In the genomic region with DNA sequence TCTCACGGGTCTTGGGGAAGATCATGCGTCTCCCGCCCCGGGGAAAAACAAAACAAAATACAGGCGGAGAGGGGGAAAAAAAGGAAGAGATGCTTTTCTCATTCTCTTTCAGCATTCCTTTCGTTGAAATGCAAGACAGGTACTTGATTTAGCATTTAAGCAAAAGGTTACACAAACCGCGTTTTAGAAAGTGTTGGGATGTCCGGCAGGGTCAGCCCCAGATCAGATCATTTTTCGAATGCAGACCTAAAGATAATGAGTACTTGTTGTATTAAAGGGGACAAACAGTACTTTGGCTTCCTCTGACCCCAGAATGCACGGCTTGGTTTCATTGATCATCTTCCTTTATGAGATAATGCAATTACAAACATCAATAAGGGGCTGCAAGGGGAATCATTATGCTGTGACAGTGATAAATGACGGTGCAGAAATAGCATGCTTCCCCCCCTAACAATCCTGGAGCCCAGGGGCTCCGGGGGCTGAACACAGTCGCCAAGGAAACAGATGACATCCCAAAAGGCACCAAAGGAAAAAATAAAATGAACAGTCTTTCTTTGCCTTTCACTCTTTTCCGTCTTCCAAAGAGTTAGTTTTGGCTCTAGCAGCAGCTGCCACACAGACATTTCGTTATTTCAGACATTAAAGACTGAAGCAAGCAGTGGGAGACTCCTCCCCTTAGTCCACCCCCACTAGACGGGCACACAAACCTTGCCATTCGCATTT, we compare ENCODE assay signal across 8 mouse cellular contexts.
A peak's percentile ranks its signal among the peaks of the same experiment; 100 is the strongest.
DNase-seq lines count a peak whose midpoint lies in the region; ATAC-seq lines count a peak whose summit lies in the region.

No protein-coding gene starts in this region.

- H3K4me2 ChIP-seq in forebrain, embryonic 16.5 days (ENCODE audit: low read length): no peak overlapping the region
- peak overlapping the region; percentile 66 for H3K4me2 ChIP-seq in limb, embryonic 11.5 days (ENCODE audit: low read depth, severe bottlenecking)
- peak overlapping the region; percentile 90 for H3K4me2 ChIP-seq in stomach, embryonic 14.5 days (replicated peaks; ENCODE audit: low read depth, low read length)

- no peaks in the 10 kb centered on the region for H3K36me3 ChIP-seq in forebrain, embryonic 10.5 days (replicated peaks)
- no peaks in the 10 kb centered on the region for H3K36me3 ChIP-seq in forebrain, embryonic 16.5 days (ENCODE audit: control insufficient read depth, insufficient read depth)
- no peaks in the 10 kb centered on the region for H3K36me3 ChIP-seq in limb, embryonic 11.5 days (ENCODE audit: control insufficient read depth, insufficient read depth, low read length)
- H3K36me3 ChIP-seq in stomach, embryonic 14.5 days (ENCODE audit: control insufficient read depth, insufficient read depth, low read length): no peaks in the 10 kb centered on the region

- peaks cover 83% of the 10 kb centered on the region for H3K4me1 ChIP-seq in forebrain, embryonic 10.5 days
- peaks cover 32% of the 10 kb centered on the region for H3K4me1 ChIP-seq in forebrain, embryonic 16.5 days (replicated peaks; ENCODE audit: control insufficient read depth, insufficient read depth, low read length)
- H3K4me1 ChIP-seq in limb, embryonic 11.5 days (ENCODE audit: control insufficient read depth, insufficient read depth, low read length): peaks cover 8% of the 10 kb centered on the region; the same call in 1 of the 2 replicates
- H3K4me1 ChIP-seq in stomach, embryonic 14.5 days (ENCODE audit: control insufficient read depth, insufficient read depth, low read length): peaks cover 20% of the 10 kb centered on the region

- H3K4me3 ChIP-seq in forebrain, embryonic 10.5 days: peak overlapping the region; percentile 34
- H3K4me3 ChIP-seq in forebrain, embryonic 16.5 days (replicated peaks; ENCODE audit: low read length): no peak overlapping the region
- no peak overlapping the region for H3K4me3 ChIP-seq in limb, embryonic 11.5 days (ENCODE audit: low read depth, low read length)
- peak overlapping the region; percentile 42 for H3K4me3 ChIP-seq in stomach, embryonic 14.5 days (ENCODE audit: low read depth, low read length)

- DNase-seq in forebrain, embryonic 10.5 days (ENCODE audit: extremely low spot score, low spot score): no peak
- peak; percentile 23 for DNase-seq in urinary bladder, postnatal 14 days (ENCODE audit: low spot score)
- DNase-seq in urinary bladder, postnatal 25 days (ENCODE audit: low spot score): no peak
- peak; percentile 29 for DNase-seq in limb, embryonic 11.5 days (ENCODE audit: low spot score)
- no peak for DNase-seq in frontal cortex, postnatal 25 days (ENCODE audit: low spot score in 2 of 2)
- DNase-seq in left cerebral cortex, adult 9 months (ENCODE audit: low spot score in 2 of 2): no peak

- H3K9ac ChIP-seq in forebrain, embryonic 16.5 days (replicated peaks; ENCODE audit: low read depth, low read length): no peak overlapping the region
- H3K9ac ChIP-seq in limb, embryonic 11.5 days (ENCODE audit: low read length): no peak overlapping the region
- peak overlapping the region; percentile 80 for H3K9ac ChIP-seq in stomach, embryonic 14.5 days (replicated peaks; ENCODE audit: low read depth, low read length)

- peaks cover 78% of the 10 kb centered on the region for H3K27me3 ChIP-seq in forebrain, embryonic 10.5 days (ENCODE audit: poor library complexity, severe bottlenecking)
- H3K27me3 ChIP-seq in forebrain, embryonic 16.5 days (replicated peaks; ENCODE audit: control insufficient read depth, insufficient read depth, low read length): peaks cover 30% of the 10 kb centered on the region
- H3K27me3 ChIP-seq in limb, embryonic 11.5 days (ENCODE audit: control insufficient read depth, insufficient read depth, low read length): peaks cover 51% of the 10 kb centered on the region
- no peaks in the 10 kb centered on the region for H3K27me3 ChIP-seq in stomach, embryonic 14.5 days (ENCODE audit: control insufficient read depth, insufficient read depth, low read length)

- no peaks in the 10 kb centered on the region for H3K9me3 ChIP-seq in forebrain, embryonic 10.5 days
- H3K9me3 ChIP-seq in forebrain, embryonic 16.5 days (ENCODE audit: control insufficient read depth, low read length): no peaks in the 10 kb centered on the region
- no peaks in the 10 kb centered on the region for H3K9me3 ChIP-seq in limb, embryonic 11.5 days (ENCODE audit: control insufficient read depth, low read length)
- no peaks in the 10 kb centered on the region for H3K9me3 ChIP-seq in stomach, embryonic 14.5 days (ENCODE audit: control insufficient read depth, low read depth, low read length)

- peak overlapping the region; percentile 15; the same call in 1 of the 2 replicates for H3K27ac ChIP-seq in forebrain, embryonic 10.5 days
- no peak overlapping the region for H3K27ac ChIP-seq in forebrain, embryonic 16.5 days (ENCODE audit: low read length)
- no peak overlapping the region for H3K27ac ChIP-seq in limb, embryonic 11.5 days (replicated peaks; ENCODE audit: low read depth, low read length)
- peak overlapping the region; percentile 98 for H3K27ac ChIP-seq in stomach, embryonic 14.5 days (ENCODE audit: low read length)

- 0% methylated on average over 18 of the region's 18 CpGs for WGBS in forebrain, embryonic 10.5 days
- under 1% methylated on average over 18 of the region's 18 CpGs for WGBS in forebrain, embryonic 16.5 days
- WGBS in limb, embryonic 11.5 days: under 1% methylated on average over 18 of the region's 18 CpGs
- WGBS in stomach, embryonic 14.5 days: 4% methylated on average over 18 of the region's 18 CpGs

- no peak for ATAC-seq in forebrain, embryonic 16.5 days
- ATAC-seq in limb, embryonic 11.5 days (ENCODE audit: insufficient number of reproducible peaks, low FRiP score, low TSS enrichment, low read depth): no peak
- ATAC-seq in stomach, embryonic 14.5 days (ENCODE audit: insufficient number of reproducible peaks, insufficient read depth, low FRiP score, low read depth): no peak

Comparison
In these comparisons a context has a peak if more than half of its experiments do, and no peak if none do; other contexts are left out.
1. DNase-seq: peak in urinary bladder, postnatal 14 days (single experiment) and limb, embryonic 11.5 days (single experiment); none in forebrain, embryonic 10.5 days (single experiment), urinary bladder, postnatal 25 days (single experiment), frontal cortex, postnatal 25 days (0 of 2) and left cerebral cortex, adult 9 months (0 of 2).
2. H3K27ac ChIP-seq: peak in forebrain, embryonic 10.5 days (single experiment) and stomach, embryonic 14.5 days (single experiment); none in forebrain, embryonic 16.5 days (single experiment) and limb, embryonic 11.5 days (single experiment).
3. H3K4me3 ChIP-seq: peak in forebrain, embryonic 10.5 days (single experiment) and stomach, embryonic 14.5 days (single experiment); none in forebrain, embryonic 16.5 days (single experiment) and limb, embryonic 11.5 days (single experiment).